Mouse (Mus musculus) thymus, postnatal 10 days (tissue): Measurements from ENCODE around the gene Gm21627.
"Not testable (repeated sequence)": the region's sequence is repeated elsewhere in the genome, so short reads cannot be mapped to it uniquely, and the experiment has no call there.

ENCODE experiments used
- DNase-seq, 2 experiments: peaks; one replicate each; pipeline ENCODE4 v3.0.0; 2021; ENCODE audit warnings: low spot score in 2 of 2

Gene Gm21627

GRCm38 (mm10) chrY:63228127-63228526, at the start of gene Gm21627:
Gene Gm21627, plus strand, starts transcription at chrY:63228427.
- not testable (repeated sequence) for DNase-seq
